Mouse (Mus musculus): ENCODE results near the gene Nup153. TPM values are rescaled to one million over a fixed set of nuclear protein-coding genes. Genes with fewer than 3 reads are reported as not detected.

Gene Nup153
- 18.4 TPM for polyA plus RNA-seq (2012; fragmentation: generic; extraction: Trizol)
- long read RNA-seq, experiment 1, partial matches to known transcripts, result 1 of 1 reads
- long read RNA-seq, experiment 1, other reads (novel, unspliced or antisense), result 0 of 1 reads
- long read RNA-seq, experiment 2, full-length matches to known transcripts, result 14 of 40 reads
- long read RNA-seq, experiment 2, partial matches to known transcripts, result 24 of 40 reads
- long read RNA-seq, experiment 2, other reads (novel, unspliced or antisense), result 2 of 40 reads

DNA sequence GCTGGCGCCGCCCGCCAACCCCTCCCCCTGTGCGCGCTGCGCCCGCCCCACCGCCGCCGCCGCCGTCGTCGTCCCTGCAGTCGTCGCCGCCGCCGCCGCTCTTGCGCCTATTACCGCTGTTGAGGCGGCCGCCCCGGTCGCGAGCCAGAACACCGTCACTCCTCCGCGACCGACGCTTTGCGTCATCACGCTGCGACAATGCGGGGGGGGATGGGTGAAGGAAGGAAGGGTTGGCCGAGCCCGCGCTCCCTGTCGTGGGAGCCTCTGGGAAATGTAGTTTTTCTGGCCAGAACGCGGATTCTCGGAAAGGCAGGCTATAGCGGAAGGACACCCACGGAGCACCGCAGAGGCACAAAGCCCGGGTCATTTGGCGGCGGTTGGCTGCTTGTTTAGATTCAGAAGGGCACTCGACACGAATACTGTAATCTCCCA is at the start of gene Nup153:
Gene Nup153 (minus strand): TSS at position 104 of the 432 bp plus-strand sequence.
- Histone ChIP-seq H3K36me3 (ENCODE audit: control insufficient read depth, insufficient read depth) (peaks cover 9% of the 10 kb centered on the region), H3K27me3 (ENCODE audit: control insufficient read depth, insufficient read depth, insufficient read length) (no peaks in the 10 kb centered on the region), H3K79me2 (ENCODE audit: control insufficient read depth, insufficient read depth) (peaks cover 49% of the 10 kb centered on the region), H3ac (ENCODE audit: control insufficient read depth, insufficient read length, low read depth) (peak within 1 kb of the TSS; percentile 72), H3K79me3 (ENCODE audit: low read depth) (peaks cover 46% of the 10 kb centered on the region), H3K4me3 (ENCODE audit: insufficient read depth, poor library complexity, severe bottlenecking) (peak within 1 kb of the TSS; percentile 83)
- TF ChIP-seq FOSL1 (IDR thresholded peaks at IDR 0.05; ENCODE audit: insufficient read depth, low read length, poor library complexity, severe bottlenecking), result no peak
- peak; percentile 61 for TF ChIP-seq MAX (IDR thresholded peaks at IDR 0.05)

DNA sequence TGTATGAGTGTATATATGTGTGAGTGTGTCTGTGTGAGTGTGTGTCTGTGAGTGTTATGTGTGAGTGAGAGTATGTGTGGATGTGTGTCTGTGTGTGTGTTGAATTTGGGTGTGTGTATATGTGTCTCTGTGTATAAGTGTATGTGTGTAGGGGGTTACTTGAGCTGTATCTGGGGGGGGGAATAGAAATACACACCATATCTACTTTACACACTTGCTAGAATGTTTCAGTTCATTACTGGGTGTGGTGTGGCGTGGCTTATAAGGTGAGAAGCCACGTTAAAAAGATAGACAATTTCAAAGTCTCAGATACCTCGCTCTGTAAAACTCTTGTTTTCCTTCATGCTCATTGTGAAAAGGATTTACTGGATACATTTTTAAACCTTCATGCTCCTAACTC is 49.7 kb upstream of the Nup153 start:
- no peak overlapping the region for H3K4me3 ChIP-seq (ENCODE audit: insufficient read depth, poor library complexity, severe bottlenecking)
- TF ChIP-seq MYOD1 (IDR thresholded peaks at IDR 0.05; ENCODE audit: control insufficient read depth, insufficient read length, low read depth), result no peak
- no peak for TF ChIP-seq CEBPB (IDR thresholded peaks at IDR 0.05; ENCODE audit: low read depth)
- TF ChIP-seq USF1 (IDR thresholded peaks at IDR 0.05; ENCODE audit: low read depth), result no peak
- no peak for TF ChIP-seq MAX (IDR thresholded peaks at IDR 0.05)
- TF ChIP-seq MYOG (IDR thresholded peaks at IDR 0.05; ENCODE audit: control insufficient read depth, extremely low read depth, insufficient read length), result no peak
- no peak for TF ChIP-seq FOSL1 (IDR thresholded peaks at IDR 0.05; ENCODE audit: insufficient read depth, low read length, poor library complexity, severe bottlenecking)
- no peak for TF ChIP-seq CTCF (IDR thresholded peaks at IDR 0.05; ENCODE audit: control insufficient read depth, insufficient read depth, insufficient read length)
- no peak overlapping the region for H3ac ChIP-seq (ENCODE audit: control insufficient read depth, insufficient read length, low read depth)
- H3K79me3 ChIP-seq (ENCODE audit: low read depth), result no peaks in the 10 kb centered on the region
- H3K79me2 ChIP-seq (ENCODE audit: control insufficient read depth, insufficient read depth), result no peaks in the 10 kb centered on the region
- no peaks in the 10 kb centered on the region for H3K27me3 ChIP-seq (ENCODE audit: control insufficient read depth, insufficient read depth, insufficient read length)
- peaks cover 4% of the 10 kb centered on the region for H3K36me3 ChIP-seq (ENCODE audit: control insufficient read depth, insufficient read depth)

DNA sequence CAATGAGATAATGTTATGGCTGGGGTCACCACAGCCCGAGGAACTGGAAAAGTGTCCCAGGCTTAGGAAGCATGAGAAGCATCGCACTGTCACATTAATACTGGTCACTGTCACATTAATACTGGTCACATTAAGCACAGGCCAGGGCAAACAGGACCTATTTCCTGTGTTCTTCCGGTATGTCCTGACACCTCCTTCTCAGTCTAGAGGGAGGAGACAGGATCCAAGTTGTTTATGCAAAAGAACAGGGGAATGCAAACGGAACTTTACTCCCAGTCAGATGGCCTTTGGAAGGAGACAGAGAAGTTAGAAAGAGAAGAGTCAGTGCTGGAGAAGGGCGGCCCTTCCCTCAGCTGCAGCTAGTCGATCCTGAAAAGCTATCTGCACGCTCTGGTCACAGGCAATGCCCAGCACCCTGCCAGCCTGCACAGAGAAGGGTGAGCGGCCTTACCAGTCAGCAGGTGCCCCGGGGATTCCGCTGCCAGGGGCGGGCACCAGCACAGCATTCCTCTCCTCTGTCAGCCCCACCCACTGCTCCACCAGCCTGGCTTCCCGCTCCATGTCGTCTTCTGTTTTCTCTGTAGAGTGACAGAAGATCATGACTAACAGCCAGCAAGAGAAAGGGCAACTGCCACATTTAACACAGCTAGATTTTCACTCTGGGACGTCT is 49.0 kb upstream of the Nup153 start:
- no peak for TF ChIP-seq FOSL1 (IDR thresholded peaks at IDR 0.05; ENCODE audit: insufficient read depth, low read length, poor library complexity, severe bottlenecking)
- TF ChIP-seq MYOD1 (IDR thresholded peaks at IDR 0.05; ENCODE audit: control insufficient read depth, insufficient read length, low read depth), result no peak
- no peak for TF ChIP-seq CEBPB (IDR thresholded peaks at IDR 0.05; ENCODE audit: low read depth)
- no peak for TF ChIP-seq MAX (IDR thresholded peaks at IDR 0.05)
- no peak for TF ChIP-seq MYOG (IDR thresholded peaks at IDR 0.05; ENCODE audit: control insufficient read depth, extremely low read depth, insufficient read length)
- no peak for TF ChIP-seq USF1 (IDR thresholded peaks at IDR 0.05; ENCODE audit: low read depth)
- TF ChIP-seq CTCF (IDR thresholded peaks at IDR 0.05; ENCODE audit: control insufficient read depth, insufficient read depth, insufficient read length), result no peak
- Histone ChIP-seq H3K27me3 (ENCODE audit: control insufficient read depth, insufficient read depth, insufficient read length) (no peaks in the 10 kb centered on the region), H3K36me3 (ENCODE audit: control insufficient read depth, insufficient read depth) (peaks cover 4% of the 10 kb centered on the region), H3K79me3 (ENCODE audit: low read depth) (no peaks in the 10 kb centered on the region), H3ac (ENCODE audit: control insufficient read depth, insufficient read length, low read depth) (no peak overlapping the region), H3K79me2 (ENCODE audit: control insufficient read depth, insufficient read depth) (no peaks in the 10 kb centered on the region), H3K4me3 (ENCODE audit: insufficient read depth, poor library complexity, severe bottlenecking) (no peak overlapping the region)

DNA sequence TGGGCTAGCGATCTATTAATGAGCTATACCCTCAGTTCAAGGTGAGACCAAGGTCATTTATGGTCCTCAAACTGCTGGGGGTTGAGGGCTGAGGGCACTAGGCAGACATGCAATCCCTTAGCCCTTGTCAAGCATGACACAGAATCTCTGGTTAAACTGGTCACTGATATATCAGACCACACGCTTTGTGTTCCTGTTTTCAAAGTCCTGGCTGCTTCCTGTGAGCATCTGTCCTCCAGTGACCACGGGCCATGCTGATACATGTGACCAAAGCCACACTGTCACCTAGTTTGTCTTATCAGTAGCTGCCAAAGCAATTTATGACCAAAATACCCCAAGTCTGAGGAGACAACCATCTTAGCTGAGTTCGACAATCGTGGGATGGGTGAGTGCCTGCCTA is 47.3 kb upstream of the Nup153 start:
- TF ChIP-seq FOSL1 (IDR thresholded peaks at IDR 0.05; ENCODE audit: insufficient read depth, low read length, poor library complexity, severe bottlenecking), result no peak
- no peak for TF ChIP-seq MAX (IDR thresholded peaks at IDR 0.05)
- TF ChIP-seq MYOD1 (IDR thresholded peaks at IDR 0.05; ENCODE audit: control insufficient read depth, insufficient read length, low read depth), result no peak
- TF ChIP-seq CTCF (IDR thresholded peaks at IDR 0.05; ENCODE audit: control insufficient read depth, insufficient read depth, insufficient read length), result no peak
- TF ChIP-seq CEBPB (IDR thresholded peaks at IDR 0.05; ENCODE audit: low read depth), result no peak
- no peak for TF ChIP-seq MYOG (IDR thresholded peaks at IDR 0.05; ENCODE audit: control insufficient read depth, extremely low read depth, insufficient read length)
- no peak for TF ChIP-seq USF1 (IDR thresholded peaks at IDR 0.05; ENCODE audit: low read depth)
- Histone ChIP-seq H3K4me3 (ENCODE audit: insufficient read depth, poor library complexity, severe bottlenecking) (no peak overlapping the region), H3ac (ENCODE audit: control insufficient read depth, insufficient read length, low read depth) (no peak overlapping the region), H3K27me3 (ENCODE audit: control insufficient read depth, insufficient read depth, insufficient read length) (no peaks in the 10 kb centered on the region), H3K79me2 (ENCODE audit: control insufficient read depth, insufficient read depth) (no peaks in the 10 kb centered on the region), H3K36me3 (ENCODE audit: control insufficient read depth, insufficient read depth) (peaks cover 4% of the 10 kb centered on the region), H3K79me3 (ENCODE audit: low read depth) (no peaks in the 10 kb centered on the region)

DNA sequence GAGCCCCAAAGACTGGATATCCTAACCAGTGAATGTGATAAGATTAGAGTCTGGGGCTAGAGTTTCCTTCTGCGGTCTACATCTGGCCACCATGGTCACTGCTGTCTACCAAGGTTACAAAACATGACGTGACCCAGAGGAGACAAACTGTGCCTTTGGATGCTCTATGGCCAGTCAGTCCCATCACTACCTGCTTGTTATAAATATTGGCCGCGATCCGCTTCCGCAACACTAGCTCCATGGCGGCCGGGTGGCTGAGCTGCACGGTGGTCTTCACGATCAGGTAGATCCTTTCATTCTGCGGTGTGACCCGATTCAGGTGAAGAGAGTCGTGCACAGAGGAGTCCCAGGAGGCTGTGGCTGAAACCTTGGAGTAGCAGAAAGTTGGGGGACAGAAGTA is 44.8 kb upstream of the Nup153 start:
- H3ac ChIP-seq (ENCODE audit: control insufficient read depth, insufficient read length, low read depth), result no peak overlapping the region
- no peak for TF ChIP-seq MAX (IDR thresholded peaks at IDR 0.05)
- H3K27me3 ChIP-seq (ENCODE audit: control insufficient read depth, insufficient read depth, insufficient read length), result no peaks in the 10 kb centered on the region
- H3K79me2 ChIP-seq (ENCODE audit: control insufficient read depth, insufficient read depth), result no peaks in the 10 kb centered on the region
- peaks cover 4% of the 10 kb centered on the region for H3K36me3 ChIP-seq (ENCODE audit: control insufficient read depth, insufficient read depth)
- no peak overlapping the region for H3K4me3 ChIP-seq (ENCODE audit: insufficient read depth, poor library complexity, severe bottlenecking)
- H3K79me3 ChIP-seq (ENCODE audit: low read depth), result no peaks in the 10 kb centered on the region

DNA sequence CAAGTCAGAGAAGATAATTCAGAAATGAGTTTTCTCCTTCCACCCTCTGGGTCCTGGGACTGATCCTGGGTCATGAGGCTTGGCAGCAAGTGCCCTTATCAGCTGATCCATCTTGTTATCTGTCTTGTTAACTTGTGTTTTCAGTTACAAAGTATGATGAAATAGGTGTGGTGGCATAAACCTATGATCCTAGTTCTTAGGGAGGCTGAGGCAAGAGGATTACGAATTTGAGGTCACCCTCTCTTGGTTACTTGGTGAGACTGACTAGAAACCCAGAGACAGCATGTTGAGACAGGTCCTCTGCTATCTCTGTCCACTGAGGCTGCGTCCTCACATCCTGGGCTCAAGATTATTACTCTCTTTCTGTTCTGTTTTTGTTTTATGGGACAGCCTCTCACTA is 37.6 kb upstream of the Nup153 start:
- TF ChIP-seq MAX (IDR thresholded peaks at IDR 0.05) (no peak), FOSL1 (IDR thresholded peaks at IDR 0.05; ENCODE audit: insufficient read depth, low read length, poor library complexity, severe bottlenecking) (no peak), CEBPB (IDR thresholded peaks at IDR 0.05; ENCODE audit: low read depth) (no peak)
- H3K79me2 ChIP-seq (ENCODE audit: control insufficient read depth, insufficient read depth), result no peaks in the 10 kb centered on the region
- no peaks in the 10 kb centered on the region for H3K27me3 ChIP-seq (ENCODE audit: control insufficient read depth, insufficient read depth, insufficient read length)
- no peak overlapping the region for H3K4me3 ChIP-seq (ENCODE audit: insufficient read depth, poor library complexity, severe bottlenecking)
- no peak overlapping the region for H3ac ChIP-seq (ENCODE audit: control insufficient read depth, insufficient read length, low read depth)
- no peaks in the 10 kb centered on the region for H3K79me3 ChIP-seq (ENCODE audit: low read depth)
- peaks cover 7% of the 10 kb centered on the region for H3K36me3 ChIP-seq (ENCODE audit: control insufficient read depth, insufficient read depth)

Measured in C2C12 (cell line).